Mouse (Mus musculus) stomach, postnatal 0 days (tissue): ENCODE measurements at regions not wholly inside any gene's neighbourhood (a gene's known extent, or its start where the extent isn't known, plus 50 kb on each side); places are given as distances from the start of the nearest gene placed in this dataset.

Experiments used
- CTCF ChIP-seq: IDR thresholded peaks from 2 replicates; pipeline ENCODE4 v1.5.1; 2016; ENCODE audit warnings: antibody characterized with exemption, low read depth, mild to moderate bottlenecking, moderate library complexity
- EP300 ChIP-seq: optimal IDR thresholded peaks from 2 replicates; pipeline ENCODE3; 2016; ENCODE audit warnings: antibody characterized with exemption

DNA sequence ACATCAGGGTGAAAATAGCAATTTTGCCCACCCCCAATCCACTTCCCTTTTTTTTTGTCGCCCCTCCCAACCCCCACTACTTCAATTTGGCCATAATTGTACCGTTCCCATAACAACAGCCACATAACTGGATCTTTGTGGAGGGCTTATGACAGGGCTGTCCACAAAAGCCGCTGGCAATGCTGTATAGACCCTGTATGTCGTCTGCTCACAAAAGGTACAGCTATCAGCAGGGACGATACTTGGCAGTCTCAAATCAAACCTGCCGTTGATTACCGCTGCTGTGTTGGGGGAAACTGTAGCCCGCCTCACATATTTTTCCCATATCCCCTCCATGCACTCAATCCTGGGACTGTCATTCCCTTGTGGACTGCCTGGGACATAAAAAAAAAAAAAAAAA lies 80.9 kb upstream of the Sdk1 start:
- no peak for TF ChIP-seq CTCF
- no peak for TF ChIP-seq EP300
